Mouse (Mus musculus) lung, adult 18-20 months (tissue): ENCODE results near the gene Gm10487.
"Not testable (repeated sequence)": the region's sequence is repeated elsewhere in the genome, so short reads cannot be mapped to it uniquely, and the experiment has no call there.

Experiments used
- DNase-seq, 2 experiments: peaks; one replicate each; pipeline ENCODE4 v3.0.0; 2022; ENCODE audit warnings: mixed read lengths in 2 of 2

Gm10487 gene

DNA sequence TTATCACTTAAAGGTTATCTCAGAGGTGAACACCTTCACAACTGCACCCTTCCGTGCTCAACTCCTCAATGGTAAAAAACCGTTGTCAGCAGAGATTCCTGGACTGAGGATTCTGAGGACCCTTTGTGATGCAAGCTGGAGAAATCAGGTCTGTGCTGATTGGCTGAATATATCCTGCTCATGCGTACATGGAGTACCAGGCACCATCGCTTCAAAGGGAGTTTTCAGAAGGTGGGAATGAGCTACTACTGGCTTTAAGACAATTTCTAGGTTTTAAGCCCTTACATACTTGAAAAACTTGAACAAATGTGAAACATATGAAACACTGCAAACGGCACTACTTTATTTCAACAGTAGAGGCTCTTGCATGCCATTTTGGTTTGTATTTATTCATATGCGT is at the start of gene Gm10487:
Gene Gm10487 (minus strand): TSS at position 101 of the 400 bp plus-strand sequence.
- DNase-seq, result not testable (repeated sequence)
